ENCODE assay signal across 18 mouse cellular contexts in genomic region chr7:88187555-88187954, GRCm38 (mm10).
DNase-seq lines count a peak whose midpoint lies in the region; ATAC-seq lines count a peak whose summit lies in the region.
"Had no signal": no experiment of that assay in that cellular context is flagged by ENCODE, and none has a peak within 500 bp of the region (broad histone marks: within the 10 kb centered on the region; RNA-seq: fewer than 3 reads in every experiment).

No protein-coding gene starts in this region.

- H3K27me3 ChIP-seq in heart, embryonic 16.5 days (ENCODE audit: control insufficient read depth, insufficient read depth, low read length), result no peaks in the 10 kb centered on the region
- no peaks in the 10 kb centered on the region for H3K27me3 ChIP-seq in heart, embryonic 11.5 days (ENCODE audit: control insufficient read depth, insufficient read depth, low read length)
- H3K27me3 ChIP-seq: embryonic facial prominence, embryonic 13.5 days; heart, embryonic 12.5 days; hindbrain, embryonic 15.5 days; intestine, embryonic 15.5 days had no signal

- H3K36me3 ChIP-seq in heart, embryonic 16.5 days (ENCODE audit: control insufficient read depth, insufficient read depth), result no peaks in the 10 kb centered on the region
- no peaks in the 10 kb centered on the region for H3K36me3 ChIP-seq in heart, embryonic 11.5 days (ENCODE audit: control insufficient read depth, insufficient read depth, low read length)
- H3K36me3 ChIP-seq: embryonic facial prominence, embryonic 13.5 days; heart, embryonic 12.5 days; hindbrain, embryonic 15.5 days; intestine, embryonic 15.5 days had no signal

- H3K4me1 ChIP-seq in heart, embryonic 16.5 days (ENCODE audit: control insufficient read depth, insufficient read depth, low read length), result no peaks in the 10 kb centered on the region
- no peaks in the 10 kb centered on the region for H3K4me1 ChIP-seq in heart, embryonic 11.5 days (ENCODE audit: control insufficient read depth, insufficient read depth, low read length)
- H3K4me1 ChIP-seq: embryonic facial prominence, embryonic 13.5 days; heart, embryonic 12.5 days; hindbrain, embryonic 15.5 days; intestine, embryonic 15.5 days had no signal

- H3K9me3 ChIP-seq in heart, embryonic 16.5 days (replicated peaks; ENCODE audit: control insufficient read depth, low read length), result no peaks in the 10 kb centered on the region
- no peaks in the 10 kb centered on the region for H3K9me3 ChIP-seq in heart, embryonic 11.5 days (replicated peaks; ENCODE audit: control insufficient read depth, low read length)
- H3K9me3 ChIP-seq: embryonic facial prominence, embryonic 13.5 days; heart, embryonic 12.5 days; hindbrain, embryonic 15.5 days; intestine, embryonic 15.5 days had no signal

- 48% methylated on average over 2 of the region's 2 CpGs for WGBS in heart, embryonic 16.5 days
- 66% methylated on average over 2 of the region's 2 CpGs for WGBS in heart, embryonic 11.5 days (ENCODE audit: insufficient replicate concordance)

- H3K4me3 ChIP-seq in heart, embryonic 16.5 days (ENCODE audit: low read length), result no peak overlapping the region
- no peak overlapping the region for H3K4me3 ChIP-seq in heart, embryonic 11.5 days (ENCODE audit: low read depth, low read length)
- H3K4me3 ChIP-seq: embryonic facial prominence, embryonic 13.5 days; heart, adult 2 months; heart, embryonic 12.5 days; hindbrain, embryonic 15.5 days; intestine, embryonic 15.5 days had no signal

- no peak overlapping the region for H3K4me2 ChIP-seq in heart, embryonic 16.5 days (ENCODE audit: low read depth, low read length)
- H3K4me2 ChIP-seq in heart, embryonic 11.5 days, result no peak overlapping the region
- H3K4me2 ChIP-seq: embryonic facial prominence, embryonic 13.5 days; heart, embryonic 12.5 days; hindbrain, embryonic 15.5 days; intestine, embryonic 15.5 days had no signal

- no peak overlapping the region for H3K9ac ChIP-seq in heart, embryonic 16.5 days (ENCODE audit: low read length)
- no peak overlapping the region for H3K9ac ChIP-seq in heart, embryonic 11.5 days (ENCODE audit: low read depth, low read length)
- H3K9ac ChIP-seq: embryonic facial prominence, embryonic 13.5 days; heart, embryonic 12.5 days; hindbrain, embryonic 15.5 days; intestine, embryonic 15.5 days had no signal

- H3K27ac ChIP-seq in heart, embryonic 16.5 days (ENCODE audit: low read length), result no peak overlapping the region
- no peak overlapping the region for H3K27ac ChIP-seq in heart, embryonic 11.5 days (ENCODE audit: low read depth, low read length)
- H3K27ac ChIP-seq: embryonic facial prominence, embryonic 13.5 days; heart, adult 2 months; hindbrain, embryonic 15.5 days; intestine, embryonic 15.5 days had no signal

- ATAC-seq in heart, embryonic 16.5 days (replicated peaks; ENCODE audit: extremely low read depth, insufficient read depth, low FRiP score), result peak; percentile 58; the same call in 1 of the 2 replicates
- ATAC-seq in heart, embryonic 11.5 days (replicated peaks; ENCODE audit: insufficient number of reproducible peaks, low FRiP score, low TSS enrichment), result no peak
- ATAC-seq: intestine, embryonic 15.5 days had no signal

- peak; percentile 18 to 23 for DNase-seq in cerebellum, postnatal 14 days
- no peak for DNase-seq in cerebellum, adult 11 months
- peak; percentile 7 for DNase-seq in right cerebral cortex, postnatal 4 days
- no peak for DNase-seq in right cerebral cortex, postnatal 10 days (ENCODE audit: low spot score in 2 of 2)
- DNase-seq in kidney, postnatal 25 days, result no peak
- DNase-seq: adrenal gland, postnatal 10 days; cerebellum, adult 2 months; cerebellum, postnatal 36 days; gastrocnemius, postnatal 14 days; heart, adult 2 months; heart, postnatal 36 days; kidney, adult 18-20 months had no signal

Comparison
In these comparisons a context has a peak if more than half of its experiments do, and no peak if none do; other contexts are left out.
1. DNase-seq: peak in cerebellum, postnatal 14 days (2 of 2) and right cerebral cortex, postnatal 4 days (single experiment); none in cerebellum, adult 11 months (single experiment), right cerebral cortex, postnatal 10 days (0 of 2) and kidney, postnatal 25 days (0 of 2).